Mouse (Mus musculus) kidney, embryonic 14.5 days (tissue): ENCODE data around the gene Jakmip3. TPM values are rescaled to one million over a fixed set of nuclear protein-coding genes. Genes with fewer than 3 reads are reported as not detected.

Source experiments
- ATAC-seq: fragments of 200-750 bp; cut with Nextera tagmentation; 2 replicates; pipeline ENCODE4 v1.8.0; 2017; ENCODE audit warnings: moderate number of reproducible peaks, mild to moderate bottlenecking, moderate TSS enrichment, moderate library complexity; ENCODE audit not compliant: low FRiP score, low TSS enrichment
- H3K27ac ChIP-seq: fragments of 300-500 bp; sonication (generic); 2 replicates; pipeline ENCODE4 v1.5.1; 2014; ENCODE audit warnings: low read depth, mild to moderate bottlenecking, low read length, moderate library complexity, mixed read lengths
- H3K27me3 ChIP-seq: fragments of 300-500 bp; sonication (generic); 2 replicates; pipeline ENCODE4 v1.6.1; 2014; ENCODE audit warnings: mild to moderate bottlenecking, low read length; ENCODE audit not compliant: control insufficient read depth, insufficient read depth
- H3K36me3 ChIP-seq: fragments of 300-500 bp; sonication (generic); 2 replicates; pipeline ENCODE4 v1.6.1; 2014; ENCODE audit warnings: low read length, mixed read lengths; ENCODE audit not compliant: control insufficient read depth, insufficient read depth
- H3K4me1 ChIP-seq: fragments of 300-500 bp; sonication (generic); 2 replicates; pipeline ENCODE4 v1.6.1; 2014; ENCODE audit warnings: low read length, mixed read lengths; ENCODE audit not compliant: control insufficient read depth, insufficient read depth
- H3K4me2 ChIP-seq: fragments of 300-500 bp; sonication (generic); replicated peaks from 2 replicates; pipeline ENCODE4 v1.6.1; 2014; ENCODE audit warnings: low read depth, mild to moderate bottlenecking, low read length
- H3K4me3 ChIP-seq: fragments of 300-500 bp; sonication (generic); 2 replicates; pipeline ENCODE4 v1.5.1; 2014; ENCODE audit warnings: mild to moderate bottlenecking, low read length
- H3K9ac ChIP-seq: fragments of 300-500 bp; sonication (generic); 2 replicates; pipeline ENCODE4 v1.6.1; 2014; ENCODE audit warnings: low read depth, mild to moderate bottlenecking, low read length, moderate library complexity
- H3K9me3 ChIP-seq: fragments of 300-500 bp; sonication (generic); 2 replicates; pipeline ENCODE4 v1.6.1; 2016; ENCODE audit warnings: low read length; ENCODE audit not compliant: control insufficient read depth
- WGBS: fragments of 180-500 bp; shearing (Covaris S2); extraction: QIAGEN DNeasy Blood & Tissue Kit; methylation state at CpG from one replicate; pipeline ENCODE4 v1.1.7; 2014; 5-methylcytosine and 5-hydroxymethylcytosine counted together
- polyA plus RNA-seq: library from polyadenylated mRNA; unstranded; fragments of >200 nt; fragmentation: Nextera tagmentation; extraction: Ambion mirVana; gene quantifications from 2 replicates; pipeline ENCODE4 v1.2.1, GENCODE M21; 2014

Gene Jakmip3
- polyA plus RNA-seq, 1 experiment from 2014 or later, result 0.42 TPM

GRCm38 (mm10) chr7:139130361-139130760 is 189.8 kb downstream of the Jakmip3 start:
- Histone ChIP-seq H3K27ac (no peak overlapping the region), H3K9me3 (no peaks in the 10 kb centered on the region), H3K4me3 (no peak overlapping the region), H3K9ac (no peak overlapping the region), H3K4me2 (no peak overlapping the region), H3K4me1 (peaks cover 7% of the 10 kb centered on the region), H3K27me3 (no peaks in the 10 kb centered on the region), H3K36me3 (no peaks in the 10 kb centered on the region)
- WGBS, result 26% methylated on average over 6 of the region's 6 CpGs
- no peak for ATAC-seq

DNA sequence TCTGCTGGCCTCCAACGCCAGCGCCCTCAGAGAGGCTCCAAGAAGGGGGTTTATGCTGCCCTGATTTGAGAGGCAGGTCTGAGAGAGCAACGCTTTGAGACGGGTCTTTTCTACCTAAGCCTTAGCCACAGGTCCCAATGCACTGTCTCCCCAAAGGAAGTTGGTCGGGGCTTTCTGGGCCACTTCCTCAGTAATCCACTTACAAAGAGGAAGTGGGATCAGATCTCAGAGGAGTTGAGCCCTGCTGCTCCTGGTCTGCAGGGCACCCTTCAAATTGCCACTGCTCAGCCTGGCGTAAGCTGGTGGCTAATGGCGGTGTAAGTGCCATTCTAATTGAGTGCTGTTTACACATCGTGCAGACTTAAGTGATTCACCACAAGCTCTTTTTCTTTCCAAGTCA is 191.0 kb downstream of the Jakmip3 start:
- 70% methylated on average over 8 of the region's 8 CpGs for WGBS

DNA sequence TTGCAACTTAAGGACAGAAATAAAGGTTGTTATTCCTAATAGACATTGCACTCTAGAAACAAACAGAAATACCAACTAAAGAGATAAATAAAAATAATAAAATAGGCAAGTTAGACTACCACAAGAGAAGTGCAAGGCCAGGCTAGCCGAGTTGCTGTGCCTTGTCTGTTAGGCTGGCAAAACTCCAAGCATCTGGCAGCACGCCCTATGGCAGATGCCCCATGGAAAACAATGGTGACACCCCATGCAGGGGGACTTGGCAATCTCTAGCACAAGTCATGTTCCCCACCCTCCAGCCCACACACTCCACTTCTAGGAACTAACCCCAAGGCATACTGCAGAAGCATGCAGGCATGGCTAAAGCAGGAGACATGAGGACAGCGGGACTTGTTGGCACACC is 192.9 kb downstream of the Jakmip3 start:
- no peak for ATAC-seq
- Histone ChIP-seq H3K4me1 (peaks cover 7% of the 10 kb centered on the region), H3K9me3 (no peaks in the 10 kb centered on the region), H3K9ac (no peak overlapping the region), H3K4me2 (no peak overlapping the region), H3K4me3 (no peak overlapping the region), H3K27me3 (no peaks in the 10 kb centered on the region), H3K36me3 (no peaks in the 10 kb centered on the region), H3K27ac (no peak overlapping the region)
- 83% methylated on average over 3 of the region's 3 CpGs for WGBS

More for the DNA sequence above, 191.0 kb downstream of the Jakmip3 start:
- no peak overlapping the region for H3K9ac ChIP-seq
- no peaks in the 10 kb centered on the region for H3K36me3 ChIP-seq
- H3K27me3 ChIP-seq, result no peaks in the 10 kb centered on the region
- no peak overlapping the region for H3K27ac ChIP-seq
- no peak for ATAC-seq
- no peak overlapping the region for H3K4me2 ChIP-seq
- no peak overlapping the region for H3K4me3 ChIP-seq
- H3K4me1 ChIP-seq, result peaks cover 7% of the 10 kb centered on the region
- no peaks in the 10 kb centered on the region for H3K9me3 ChIP-seq

Other genes starting within 250 kb of the Jakmip3 start
- gene Ppp2r2d, start 94.7 kb upstream of the Jakmip3 start, polyA plus RNA-seq, result 40.8 and 48.5 TPM in 2 replicates
- gene Mapk1ip1, start 94.5 kb upstream of the Jakmip3 start, polyA plus RNA-seq, result 12.7 and 15.5 TPM in 2 replicates
- 78.5 and 84.8 TPM in 2 replicates for gene Bnip3, start 31.2 kb upstream of the Jakmip3 start, polyA plus RNA-seq
- 17.5 and 21.6 TPM in 2 replicates for gene Dpysl4, start 145.3 kb downstream of the Jakmip3 start, polyA plus RNA-seq